Mouse (Mus musculus): ENCODE data around the gene Mad2l1bp.

Gene Mad2l1bp

GRCm38 (mm10) chr17:46108286-46108685 is 45.1 kb downstream of the Mad2l1bp start:
- DNase-seq = no peak

- peak; percentile 77 for DNase-seq
These were observed 48.9 kb downstream of the Mad2l1bp start for GRCm38 (mm10) chr17:46104487-46104886.

- no peak for DNase-seq
These were observed 50.7 kb downstream of the Mad2l1bp start for GRCm38 (mm10) chr17:46102608-46103159.

- no peak for DNase-seq
These were observed 51.4 kb downstream of the Mad2l1bp start for GRCm38 (mm10) chr17:46101906-46102305.

- no peak for DNase-seq
These were observed 54.8 kb downstream of the Mad2l1bp start for GRCm38 (mm10) chr17:46098525-46098924.
